Mouse (Mus musculus): Measurements from ENCODE around the gene Dnah8. TPM values are rescaled to one million over a fixed set of nuclear protein-coding genes. Genes with fewer than 3 reads are reported as not detected.

Dnah8 gene
- polyA plus RNA-seq, 1 experiment = 295 TPM

DNA sequence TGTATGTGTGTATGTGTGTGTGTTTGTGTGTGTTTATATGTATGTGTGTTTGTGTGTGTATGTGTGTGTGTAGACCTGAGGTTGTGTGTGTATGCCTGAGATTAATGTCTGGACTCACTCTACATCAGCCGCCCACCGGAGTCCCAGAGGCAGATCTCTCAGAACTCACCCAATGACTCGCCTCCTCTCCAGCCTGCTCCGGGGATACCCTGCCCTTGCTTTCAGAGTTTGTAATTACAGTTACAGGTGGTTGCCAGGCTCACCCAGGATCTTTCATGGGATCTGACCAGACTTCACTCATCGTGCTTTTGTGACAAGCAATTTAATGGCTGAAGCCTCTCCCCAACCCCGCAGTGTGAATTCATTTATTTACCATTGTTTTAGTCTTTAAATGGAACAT lies 168.2 kb downstream of the Dnah8 start:
- Histone ChIP-seq H3K36me3 (ENCODE audit: control insufficient read depth, insufficient read depth, low read length) (no peaks in the 10 kb centered on the region; the same call in 1 of the 2 replicates), H3K27me3 (ENCODE audit: control insufficient read depth, insufficient read depth, low read length) (no peaks in the 10 kb centered on the region), H3K27ac (ENCODE audit: control insufficient read depth, insufficient read depth, low read depth, low read length) (no peak overlapping the region), H3K4me1 (ENCODE audit: control insufficient read depth, insufficient read depth, low read length) (no peaks in the 10 kb centered on the region), H3K4me3 (ENCODE audit: control insufficient read depth, low read depth, low read length) (no peak overlapping the region)
- no peak for TF ChIP-seq CTCF (IDR thresholded peaks at IDR 0.05; ENCODE audit: control insufficient read depth, insufficient read depth, insufficient replicate concordance, low read depth, low read length)

DNA sequence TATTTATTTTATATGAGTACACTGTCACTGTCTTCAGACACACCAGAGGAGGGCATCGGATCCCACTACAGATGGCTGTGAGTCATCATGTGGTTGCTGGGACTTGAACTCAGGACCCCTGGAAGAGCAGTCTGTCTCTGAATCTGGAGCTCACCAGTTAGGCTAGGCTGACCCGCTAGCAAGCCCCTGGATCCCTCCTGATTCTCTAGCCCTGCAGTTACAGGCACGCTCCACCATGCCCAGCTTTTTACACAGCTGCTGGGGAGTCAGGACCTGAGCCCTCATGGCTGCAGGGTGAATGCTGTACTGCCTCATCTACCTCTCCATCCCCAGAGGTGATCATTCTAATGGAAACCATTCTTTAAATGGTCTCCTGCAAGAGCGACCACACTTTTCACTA lies 172.5 kb downstream of the Dnah8 start:
- H3K4me3 ChIP-seq (ENCODE audit: control insufficient read depth, low read depth, low read length) = no peak overlapping the region
- H3K4me1 ChIP-seq (ENCODE audit: control insufficient read depth, insufficient read depth, low read length) = no peaks in the 10 kb centered on the region
- H3K36me3 ChIP-seq (ENCODE audit: control insufficient read depth, insufficient read depth, low read length) = no peaks in the 10 kb centered on the region; the same call in 1 of the 2 replicates
- no peak for TF ChIP-seq CTCF (IDR thresholded peaks at IDR 0.05; ENCODE audit: control insufficient read depth, insufficient read depth, insufficient replicate concordance, low read depth, low read length)
- no peak for TF ChIP-seq POLR2A (IDR thresholded peaks at IDR 0.05; ENCODE audit: control insufficient read depth, low read depth, low read length)
- no peak overlapping the region for H3K27ac ChIP-seq (ENCODE audit: control insufficient read depth, insufficient read depth, low read depth, low read length)
- H3K27me3 ChIP-seq (ENCODE audit: control insufficient read depth, insufficient read depth, low read length) = no peaks in the 10 kb centered on the region

DNA sequence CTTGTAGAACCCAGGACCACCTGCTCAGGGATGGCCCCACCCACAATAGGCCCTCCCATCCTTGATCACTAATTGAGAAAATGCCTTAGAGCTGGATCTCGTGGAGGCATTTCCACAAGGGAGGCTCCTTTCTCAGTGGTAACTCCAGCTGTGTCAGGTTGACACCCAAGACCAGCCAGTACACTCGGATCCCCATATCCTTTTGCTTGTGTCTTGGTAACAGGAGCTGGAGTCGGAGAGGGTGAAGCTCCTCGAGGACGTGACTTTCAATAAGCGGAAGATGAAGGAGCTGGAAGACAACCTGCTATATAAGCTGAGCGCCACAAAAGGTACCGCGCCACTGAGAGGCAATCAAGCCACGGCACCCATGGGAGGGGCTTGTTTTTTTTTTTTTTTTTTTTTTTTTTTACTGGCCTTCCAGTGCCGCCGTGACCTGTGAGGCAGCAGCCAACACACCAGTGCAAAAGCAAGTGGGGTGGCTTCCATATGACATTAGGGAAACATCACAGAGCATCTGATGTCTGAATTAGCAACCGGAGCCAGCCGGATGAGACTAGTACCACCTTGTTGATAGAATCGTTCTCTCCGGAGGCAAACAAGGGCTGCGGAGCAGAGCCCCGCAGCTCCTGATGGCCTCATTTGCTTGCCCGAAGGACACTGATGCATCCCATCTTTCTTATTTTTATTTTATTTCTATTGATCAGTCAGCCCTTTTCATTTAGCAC lies 176.3 kb downstream of the Dnah8 start:
- no peaks in the 10 kb centered on the region for H3K27me3 ChIP-seq (ENCODE audit: control insufficient read depth, insufficient read depth, low read length)
- H3K4me3 ChIP-seq (ENCODE audit: control insufficient read depth, low read depth, low read length) = no peak overlapping the region
- H3K27ac ChIP-seq (ENCODE audit: control insufficient read depth, insufficient read depth, low read depth, low read length) = no peak overlapping the region
- no peak for TF ChIP-seq POLR2A (IDR thresholded peaks at IDR 0.05; ENCODE audit: control insufficient read depth, low read depth, low read length)
- no peak for TF ChIP-seq CTCF (IDR thresholded peaks at IDR 0.05; ENCODE audit: control insufficient read depth, insufficient read depth, insufficient replicate concordance, low read depth, low read length)
- H3K36me3 ChIP-seq (ENCODE audit: control insufficient read depth, insufficient read depth, low read length) = no peaks in the 10 kb centered on the region; the same call in 1 of the 2 replicates
- H3K4me1 ChIP-seq (ENCODE audit: control insufficient read depth, insufficient read depth, low read length) = no peaks in the 10 kb centered on the region

DNA sequence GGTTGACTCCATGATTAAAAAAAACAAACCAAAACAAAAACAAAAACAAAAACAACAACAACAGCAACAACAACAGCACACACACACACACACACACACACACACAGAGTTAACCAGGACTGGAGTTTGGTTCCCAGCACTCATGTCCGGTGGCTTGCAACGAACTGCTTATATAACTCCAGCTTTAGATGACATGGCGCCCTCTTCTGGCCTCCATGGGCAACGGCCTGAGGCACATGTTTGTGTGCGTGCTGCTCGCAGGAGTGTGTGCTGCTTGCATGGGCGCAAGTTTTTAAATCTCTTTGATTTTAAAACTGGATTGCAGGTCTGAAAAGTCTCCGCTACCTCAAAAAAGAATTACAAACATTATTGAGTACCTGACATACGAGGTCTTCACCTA lies 179.5 kb downstream of the Dnah8 start:
- Histone ChIP-seq H3K27ac (ENCODE audit: control insufficient read depth, insufficient read depth, low read depth, low read length) (no peak overlapping the region), H3K4me3 (ENCODE audit: control insufficient read depth, low read depth, low read length) (no peak overlapping the region), H3K4me1 (ENCODE audit: control insufficient read depth, insufficient read depth, low read length) (no peaks in the 10 kb centered on the region), H3K36me3 (ENCODE audit: control insufficient read depth, insufficient read depth, low read length) (no peaks in the 10 kb centered on the region; the same call in none of the 2 replicates), H3K27me3 (ENCODE audit: control insufficient read depth, insufficient read depth, low read length) (no peaks in the 10 kb centered on the region)
- peak; percentile 60; the same call in 1 of the 2 replicates for TF ChIP-seq CTCF (IDR thresholded peaks at IDR 0.05; ENCODE audit: control insufficient read depth, insufficient read depth, insufficient replicate concordance, low read depth, low read length)
- TF ChIP-seq POLR2A (IDR thresholded peaks at IDR 0.05; ENCODE audit: control insufficient read depth, low read depth, low read length) = no peak

DNA sequence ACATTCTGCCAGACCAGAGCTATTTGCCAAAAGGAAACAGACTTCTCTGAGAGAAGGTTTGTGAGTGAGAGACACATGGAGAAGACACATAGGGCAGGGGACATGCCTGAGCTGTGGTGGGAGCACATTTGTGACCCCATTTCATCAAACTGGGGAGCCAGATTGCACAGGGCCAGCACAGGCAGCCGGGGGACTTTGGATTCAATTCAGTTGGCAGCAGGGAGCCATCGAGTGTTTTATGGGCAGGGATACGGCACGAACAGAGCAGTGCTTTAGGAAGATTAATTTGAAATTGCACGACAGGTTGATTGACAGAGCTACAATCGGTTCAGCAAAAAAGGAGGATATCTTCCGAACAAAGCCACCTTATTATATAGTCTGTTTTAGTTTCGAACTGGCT lies 180.8 kb downstream of the Dnah8 start:
- no peak overlapping the region for H3K4me3 ChIP-seq (ENCODE audit: control insufficient read depth, low read depth, low read length)

DNA sequence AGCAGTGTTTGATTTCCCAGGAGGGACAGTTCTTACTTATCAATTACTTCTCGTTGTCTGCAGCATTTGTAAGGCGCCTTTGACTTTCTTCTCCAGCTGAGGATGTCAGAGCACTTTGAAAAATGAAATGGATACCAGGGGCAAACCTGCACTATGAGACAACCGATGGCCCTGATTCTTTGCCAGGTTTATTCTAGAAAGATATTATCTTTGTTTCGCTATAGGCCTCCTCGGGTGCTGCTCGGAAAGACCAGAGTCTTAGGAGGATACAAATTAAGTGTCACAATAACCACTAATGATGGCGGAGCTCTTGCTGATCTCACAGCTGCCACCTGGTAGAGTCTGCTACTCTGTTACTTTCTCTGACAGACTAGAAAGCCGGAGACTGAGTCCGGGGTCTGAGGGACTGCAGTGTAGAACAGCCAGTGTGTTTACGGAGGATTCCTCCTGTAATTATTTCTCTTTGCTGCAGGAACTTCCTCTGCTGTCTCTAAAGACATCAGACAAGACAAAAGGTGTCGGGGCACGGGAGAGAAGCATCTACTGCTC lies 181.4 kb downstream of the Dnah8 start:
- Histone ChIP-seq H3K27ac (ENCODE audit: control insufficient read depth, insufficient read depth, low read depth, low read length) (no peak overlapping the region), H3K27me3 (ENCODE audit: control insufficient read depth, insufficient read depth, low read length) (no peaks in the 10 kb centered on the region), H3K36me3 (ENCODE audit: control insufficient read depth, insufficient read depth, low read length) (no peaks in the 10 kb centered on the region; the same call in none of the 2 replicates), H3K4me3 (ENCODE audit: control insufficient read depth, low read depth, low read length) (no peak overlapping the region), H3K4me1 (ENCODE audit: control insufficient read depth, insufficient read depth, low read length) (no peaks in the 10 kb centered on the region)
- TF ChIP-seq POLR2A (IDR thresholded peaks at IDR 0.05; ENCODE audit: control insufficient read depth, low read depth, low read length) (no peak), CTCF (IDR thresholded peaks at IDR 0.05; ENCODE audit: control insufficient read depth, insufficient read depth, insufficient replicate concordance, low read depth, low read length) (no peak)

More for the DNA sequence above, 180.8 kb downstream of the Dnah8 start:
- Histone ChIP-seq H3K36me3 (ENCODE audit: control insufficient read depth, insufficient read depth, low read length) (no peaks in the 10 kb centered on the region; the same call in none of the 2 replicates), H3K27ac (ENCODE audit: control insufficient read depth, insufficient read depth, low read depth, low read length) (no peak overlapping the region), H3K4me1 (ENCODE audit: control insufficient read depth, insufficient read depth, low read length) (no peaks in the 10 kb centered on the region), H3K27me3 (ENCODE audit: control insufficient read depth, insufficient read depth, low read length) (no peaks in the 10 kb centered on the region)
- no peak for TF ChIP-seq CTCF (IDR thresholded peaks at IDR 0.05; ENCODE audit: control insufficient read depth, insufficient read depth, insufficient replicate concordance, low read depth, low read length)
- no peak for TF ChIP-seq POLR2A (IDR thresholded peaks at IDR 0.05; ENCODE audit: control insufficient read depth, low read depth, low read length)

DNA sequence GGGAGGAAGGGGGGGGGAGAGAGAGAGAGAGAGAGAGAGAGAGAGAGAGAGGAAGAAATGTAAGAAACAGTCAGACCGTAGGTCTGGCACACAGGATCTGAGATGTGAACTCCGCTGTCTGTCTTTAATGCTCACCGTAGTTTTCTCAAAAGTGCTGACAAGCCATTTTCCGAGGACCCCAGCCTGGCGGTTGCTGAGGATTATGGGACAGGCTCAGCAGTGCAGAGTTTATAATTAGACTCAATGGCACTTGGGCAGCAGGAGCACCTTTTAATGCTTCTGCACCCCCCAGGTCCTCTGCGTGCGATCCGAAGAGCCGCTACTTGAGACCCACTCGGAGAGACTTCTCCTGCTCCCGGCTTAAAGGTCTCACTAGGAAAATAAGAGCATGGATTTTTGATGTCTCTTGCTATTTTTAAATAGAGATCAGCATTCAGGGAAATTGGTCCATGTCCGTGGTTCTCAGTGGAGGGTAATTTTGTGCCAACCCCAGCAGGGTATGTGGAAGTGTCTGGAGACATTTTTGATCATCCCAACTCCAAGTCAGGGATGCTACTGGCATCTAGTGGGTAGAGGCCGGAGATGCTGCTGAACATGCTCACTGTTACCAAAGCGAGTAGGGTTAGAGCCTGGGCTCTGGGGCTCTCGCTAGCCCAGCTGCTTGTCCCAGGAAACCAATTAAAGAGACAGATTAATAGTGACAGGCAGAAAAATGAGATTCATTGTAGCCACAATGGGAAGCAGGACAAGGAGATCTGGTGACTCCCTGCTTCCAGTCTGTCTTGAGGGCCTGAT lies 184.9 kb downstream of the Dnah8 start:
- H3K36me3 ChIP-seq (ENCODE audit: control insufficient read depth, insufficient read depth, low read length) = no peaks in the 10 kb centered on the region; the same call in 1 of the 2 replicates
- H3K27me3 ChIP-seq (ENCODE audit: control insufficient read depth, insufficient read depth, low read length) = no peaks in the 10 kb centered on the region
- no peak overlapping the region for H3K27ac ChIP-seq (ENCODE audit: control insufficient read depth, insufficient read depth, low read depth, low read length)
- no peak overlapping the region for H3K4me3 ChIP-seq (ENCODE audit: control insufficient read depth, low read depth, low read length)
- TF ChIP-seq CTCF (IDR thresholded peaks at IDR 0.05; ENCODE audit: control insufficient read depth, insufficient read depth, insufficient replicate concordance, low read depth, low read length) (no peak), POLR2A (IDR thresholded peaks at IDR 0.05; ENCODE audit: control insufficient read depth, low read depth, low read length) (no peak)
- no peaks in the 10 kb centered on the region for H3K4me1 ChIP-seq (ENCODE audit: control insufficient read depth, insufficient read depth, low read length)
